Mouse (Mus musculus): ENCODE measurements at regions not wholly inside any gene's neighbourhood (a gene's known extent, or its start where the extent isn't known, plus 50 kb on each side); places are given as distances from the start of the nearest gene placed in this dataset.

DNA sequence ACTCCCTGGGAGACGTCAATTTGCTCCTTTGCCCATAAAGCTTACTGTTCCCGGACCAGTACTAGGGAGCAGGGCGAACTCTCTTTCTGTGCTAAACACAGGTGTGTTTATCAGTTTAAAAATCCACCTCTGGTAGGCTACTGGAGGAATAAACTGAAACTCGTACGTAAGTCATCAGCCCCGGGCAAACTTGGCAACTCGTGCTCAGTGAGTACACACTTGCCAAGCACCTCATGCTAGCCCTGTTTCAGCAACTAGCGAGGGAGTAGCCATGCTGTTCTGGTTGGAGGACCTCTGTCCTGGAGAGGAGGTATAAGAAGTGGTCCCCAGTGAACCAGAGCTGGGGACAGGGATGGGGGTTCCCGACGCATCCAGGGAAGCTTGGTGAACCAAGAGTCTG lies 122.6 kb upstream of the Id2 start:
- peak; percentile 75 to 82 for DNase-seq

DNA sequence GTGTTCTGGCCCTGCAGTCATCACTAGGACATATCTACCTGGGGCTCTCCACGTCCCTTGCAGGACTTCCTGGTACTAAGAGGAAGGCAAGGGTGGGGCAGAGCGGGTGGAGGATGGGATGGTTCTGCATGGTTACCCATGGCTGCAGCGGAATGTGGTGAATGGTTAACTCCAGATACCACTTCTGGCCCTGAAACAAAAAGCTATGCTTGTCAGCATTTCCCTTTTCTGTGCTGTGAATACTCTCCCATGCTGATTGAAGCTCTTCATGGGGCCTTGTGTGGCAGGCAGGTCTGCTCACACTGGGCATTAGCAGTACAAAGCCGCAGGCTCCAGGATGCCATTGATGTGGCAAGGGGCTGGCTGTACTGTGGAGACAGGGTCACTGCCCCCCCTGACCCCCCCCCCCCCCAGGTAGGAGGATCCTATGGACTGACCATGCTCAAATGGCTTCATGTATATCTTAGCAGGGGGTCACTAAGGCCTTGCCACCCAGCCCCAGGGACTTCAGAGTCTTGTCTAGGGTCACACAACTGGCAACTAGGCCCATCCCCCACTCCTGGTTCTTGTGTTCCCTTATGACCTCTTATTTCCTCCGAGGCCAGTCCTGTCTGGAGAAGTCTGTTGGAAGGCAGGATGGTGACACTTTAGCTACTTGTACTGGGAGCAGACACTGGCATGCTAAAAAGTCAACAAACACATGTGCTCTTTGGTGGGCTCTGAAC lies 120.0 kb upstream of the Id2 start:
- peak; percentile 82 to 94 for DNase-seq

DNA sequence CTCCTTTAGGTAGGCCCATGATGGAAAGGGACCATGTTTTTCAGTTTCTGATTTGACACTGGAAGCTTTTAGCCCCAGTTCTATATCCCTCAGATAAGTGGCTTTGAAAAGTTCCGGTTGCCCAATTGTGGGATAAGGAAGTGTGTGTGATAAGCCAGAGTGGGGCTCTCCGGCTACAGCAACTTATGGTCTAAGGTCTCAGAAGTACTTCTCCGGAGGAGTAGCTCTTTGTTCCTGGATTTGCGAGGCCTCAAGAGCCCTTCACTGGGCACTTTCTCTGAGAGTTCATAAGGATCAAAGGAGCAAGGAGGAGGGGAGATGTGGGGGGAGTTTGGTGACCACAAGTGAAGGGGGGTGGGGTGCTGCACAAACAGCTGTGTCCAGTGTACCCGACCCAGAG lies 118.3 kb upstream of the Id2 start:
- DNase-seq: no peak

DNA sequence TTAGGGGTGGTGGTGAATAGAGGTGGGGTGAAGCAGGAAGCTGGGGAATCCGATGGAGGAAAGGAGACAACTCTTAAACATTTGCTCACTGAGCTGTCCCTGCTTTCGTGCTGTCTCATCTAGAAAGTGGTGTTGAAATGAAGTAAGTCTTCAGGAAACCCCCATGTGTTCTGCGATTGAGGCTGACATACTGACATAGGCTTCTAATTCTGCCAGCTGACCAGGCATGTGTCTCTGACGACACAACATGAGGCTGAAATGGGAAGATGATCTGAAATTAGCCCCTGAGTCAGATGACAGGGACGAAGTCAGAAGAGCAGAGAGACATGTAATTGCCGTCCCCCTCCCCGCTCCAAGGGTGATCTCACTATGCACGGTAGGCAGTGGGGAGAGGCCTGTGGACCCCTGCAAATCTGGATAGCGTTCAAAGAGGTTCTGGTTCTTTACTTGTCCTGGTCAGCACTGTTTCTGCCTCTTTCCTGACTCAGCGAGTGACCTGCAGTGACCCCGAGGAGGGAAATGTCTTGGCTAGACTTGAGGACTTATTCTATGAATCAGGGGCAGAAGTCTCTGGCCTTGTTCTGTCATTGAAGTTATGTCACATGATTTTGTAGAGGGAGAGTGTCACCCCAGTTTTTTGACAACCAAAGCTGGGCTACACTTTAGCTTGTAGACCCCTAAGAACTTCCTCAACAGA lies 117.0 kb upstream of the Id2 start:
- DNase-seq: peak; percentile 62 to 69

DNA sequence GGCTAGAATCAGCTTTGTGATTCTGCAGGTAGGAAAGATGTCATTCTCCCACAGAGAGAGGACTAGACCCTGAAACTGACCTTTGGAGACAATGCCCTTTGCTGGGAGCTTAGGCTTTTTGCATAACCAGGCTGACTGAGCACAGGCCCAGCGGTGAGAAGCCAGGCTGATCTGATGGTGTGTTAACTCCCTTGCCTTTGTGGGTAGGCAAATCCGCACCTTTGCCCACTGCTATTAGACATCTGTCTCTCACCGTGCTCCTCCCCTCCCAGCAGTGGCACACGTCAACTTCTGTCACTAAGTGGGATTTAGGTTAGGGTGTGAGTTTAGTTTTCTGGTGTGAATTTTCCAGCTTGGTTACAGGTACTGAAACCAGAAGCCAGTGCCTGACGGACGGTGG lies 114.4 kb upstream of the Id2 start:
- no peak for DNase-seq

DNA sequence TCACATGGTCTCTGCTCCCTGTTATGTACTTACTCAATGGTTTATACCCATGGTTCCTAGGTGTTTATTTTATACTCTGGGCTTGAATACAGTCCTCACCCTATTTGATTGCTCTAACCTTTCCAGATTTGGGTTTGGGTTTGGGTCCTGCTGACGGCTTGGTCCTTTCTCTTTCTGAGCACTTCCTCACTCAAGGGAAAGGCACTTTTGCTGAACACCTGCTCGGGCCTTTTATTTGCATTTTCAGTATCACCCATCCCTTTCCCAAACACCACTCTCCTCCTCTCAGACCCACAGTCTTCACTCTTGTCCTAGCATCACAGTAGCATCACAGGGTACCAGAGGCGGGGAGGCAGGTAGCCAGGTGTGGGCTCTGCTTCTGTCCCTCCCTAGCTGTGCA lies 113.7 kb upstream of the Id2 start:
- DNase-seq: no peak

DNA sequence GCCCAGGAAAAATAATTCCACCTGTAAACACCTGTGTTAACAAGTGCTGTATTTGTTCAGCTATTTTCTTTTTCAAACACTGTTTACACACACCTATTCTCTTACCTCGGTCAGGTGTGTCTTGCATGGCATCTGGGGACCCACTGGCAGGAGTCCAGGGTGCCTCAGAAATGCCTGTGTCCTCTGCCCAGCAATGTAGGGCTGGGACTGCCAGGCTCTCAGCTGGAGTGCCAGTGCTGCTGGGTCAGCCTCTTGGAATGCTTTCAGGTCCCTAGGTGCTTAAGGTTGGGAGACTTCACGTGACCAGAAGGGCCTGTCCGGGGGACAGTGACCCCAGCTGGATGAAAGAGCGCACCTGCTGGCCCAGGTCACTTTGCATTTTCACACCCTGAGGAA lies 112.4 kb upstream of the Id2 start:
- peak; percentile 81 to 91 for DNase-seq

DNA sequence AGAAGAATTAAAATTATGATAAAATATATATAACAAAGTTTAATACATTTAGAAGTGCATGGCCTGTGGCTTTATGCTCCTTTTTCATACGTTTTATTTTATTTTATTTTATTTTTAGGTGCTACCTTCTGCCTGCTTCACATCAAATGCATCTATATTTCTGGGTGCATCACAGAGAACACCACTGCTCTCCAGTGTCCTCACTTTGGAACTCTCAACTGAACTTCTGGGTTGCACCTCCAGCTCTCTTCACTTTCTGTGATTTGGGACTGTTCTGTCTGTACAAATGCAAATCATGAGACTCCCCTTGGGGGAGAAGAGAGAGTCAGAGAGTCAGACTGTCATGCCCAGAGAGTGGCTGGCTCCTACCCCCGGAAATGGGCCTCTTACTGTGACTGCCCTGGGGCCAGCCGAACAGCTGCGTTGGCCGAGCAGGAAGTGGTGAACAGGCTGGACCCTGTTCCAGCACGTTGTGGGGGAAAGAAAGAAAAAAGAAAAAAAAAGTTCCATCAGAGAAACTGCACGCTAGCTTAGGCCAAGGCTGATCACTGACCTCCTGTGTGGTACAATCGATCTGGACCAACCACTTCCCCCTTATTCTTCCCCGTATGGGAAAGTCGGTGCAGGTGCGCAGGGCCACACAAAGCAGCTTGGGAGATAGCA lies 111.9 kb upstream of the Id2 start:
- DNase-seq: peak in 1 of 2 experiments; percentile 63

DNA sequence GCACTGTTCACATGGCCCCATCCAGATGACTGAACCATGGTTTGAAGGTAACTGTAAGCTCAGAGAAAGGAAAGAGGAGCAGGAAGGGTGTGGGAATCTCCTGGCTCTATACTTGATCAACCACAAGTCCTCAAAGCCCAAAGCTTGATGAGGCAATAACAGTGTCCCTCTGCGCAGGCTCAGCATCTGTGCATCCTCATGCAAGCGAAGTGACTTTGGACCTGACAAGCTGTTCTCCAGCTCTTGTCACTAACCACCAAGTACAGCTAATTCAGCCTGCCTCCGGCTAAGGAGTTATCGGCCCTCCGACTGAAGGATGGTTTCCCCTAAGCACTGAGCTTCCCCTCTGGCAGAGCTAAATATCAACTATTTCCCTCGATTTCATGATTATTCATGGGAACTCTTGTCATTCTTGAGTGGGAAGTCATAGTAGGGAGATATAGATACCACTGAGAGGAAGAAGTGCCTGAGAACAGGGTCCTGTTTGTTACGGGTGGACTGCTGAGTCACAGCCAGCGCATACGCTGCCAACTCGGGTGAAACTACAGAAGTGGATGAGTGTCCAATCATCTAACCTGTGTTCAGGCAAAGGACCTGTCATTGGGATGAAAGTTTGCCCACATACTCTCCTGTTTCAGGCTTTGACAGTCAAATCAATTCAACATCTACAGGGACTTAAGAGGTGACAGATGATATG lies 106.6 kb upstream of the Id2 start:
- no peak for DNase-seq

DNA sequence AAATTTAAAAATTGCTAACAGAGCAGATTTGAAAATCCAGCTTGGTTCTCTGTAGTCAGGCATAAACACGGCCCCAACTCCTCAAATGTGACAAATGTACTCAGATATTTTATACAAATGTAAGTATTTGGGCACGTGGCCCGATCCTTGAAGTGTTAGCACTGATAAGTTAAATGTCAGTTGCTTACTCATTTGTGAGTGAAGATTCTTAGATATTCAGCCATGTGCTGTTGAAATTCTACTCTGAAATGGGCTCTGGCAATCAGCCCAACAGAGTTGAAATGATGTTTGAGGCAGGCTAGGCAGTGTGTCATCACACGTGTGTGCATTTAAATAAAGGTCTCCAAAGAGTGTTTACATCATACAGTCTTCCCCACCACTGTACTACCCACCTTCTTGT lies 103.2 kb upstream of the Id2 start:
- no peak for DNase-seq

DNA sequence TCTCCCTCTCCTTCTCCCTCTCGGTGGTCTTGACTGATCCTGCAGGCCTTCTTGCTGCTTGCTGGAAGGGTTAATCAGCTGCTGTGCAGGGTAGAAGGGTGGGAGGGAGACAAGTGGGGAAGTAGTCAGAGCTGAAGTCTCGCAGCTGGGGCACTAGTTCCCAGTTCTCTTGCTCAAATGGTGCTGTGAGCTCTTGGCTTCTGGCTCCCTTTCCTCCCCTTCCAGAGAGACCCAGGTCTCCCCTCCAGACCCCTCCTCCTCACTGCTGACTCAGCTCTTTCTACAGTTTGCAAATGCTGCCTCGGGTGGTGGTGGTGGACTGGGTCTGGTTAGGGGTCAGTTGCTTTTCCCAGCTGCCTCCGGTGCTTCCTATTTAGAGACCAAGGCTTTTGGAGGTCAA lies 100.8 kb upstream of the Id2 start:
- no peak for DNase-seq

DNA sequence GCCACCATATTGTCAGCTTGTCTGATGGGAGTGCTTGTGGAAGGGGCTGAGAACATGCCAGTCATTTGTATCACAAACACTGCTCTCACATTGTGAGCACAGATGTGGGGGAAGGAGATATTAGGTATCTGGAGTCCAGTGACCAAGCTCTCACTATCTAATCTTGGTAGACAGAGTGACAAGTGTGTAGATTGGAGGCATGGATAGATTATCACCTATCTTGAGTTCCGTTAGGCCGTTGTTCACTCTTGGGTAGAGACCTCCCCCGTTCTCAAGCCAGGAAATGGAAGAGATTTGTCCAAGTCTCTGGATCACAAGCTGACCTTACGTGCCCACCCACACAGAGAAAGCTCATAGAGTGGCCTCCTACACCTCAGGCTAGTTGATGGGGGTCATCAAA lies 99.1 kb upstream of the Id2 start:
- no peak for DNase-seq

DNA sequence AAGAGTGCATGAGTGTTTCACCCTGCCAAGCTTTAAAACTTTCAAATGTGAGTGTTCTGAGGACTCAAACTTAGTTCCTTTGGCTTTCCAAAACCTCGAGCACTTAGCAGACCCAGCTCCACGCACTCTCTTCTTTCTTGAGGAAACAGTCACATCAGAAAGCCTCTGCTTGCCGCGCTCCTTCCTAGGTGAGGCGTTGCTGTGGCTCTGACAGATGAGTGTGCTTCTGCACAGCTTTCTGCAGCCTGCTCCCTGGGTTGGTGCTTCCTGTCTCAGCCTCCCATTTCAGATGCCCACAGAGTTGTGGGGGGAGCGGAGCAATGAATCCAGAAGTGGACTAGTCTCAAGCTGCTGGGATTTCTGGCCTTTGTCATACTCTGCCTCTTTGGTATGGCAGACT lies 95.3 kb upstream of the Id2 start:
- DNase-seq: no peak

DNA sequence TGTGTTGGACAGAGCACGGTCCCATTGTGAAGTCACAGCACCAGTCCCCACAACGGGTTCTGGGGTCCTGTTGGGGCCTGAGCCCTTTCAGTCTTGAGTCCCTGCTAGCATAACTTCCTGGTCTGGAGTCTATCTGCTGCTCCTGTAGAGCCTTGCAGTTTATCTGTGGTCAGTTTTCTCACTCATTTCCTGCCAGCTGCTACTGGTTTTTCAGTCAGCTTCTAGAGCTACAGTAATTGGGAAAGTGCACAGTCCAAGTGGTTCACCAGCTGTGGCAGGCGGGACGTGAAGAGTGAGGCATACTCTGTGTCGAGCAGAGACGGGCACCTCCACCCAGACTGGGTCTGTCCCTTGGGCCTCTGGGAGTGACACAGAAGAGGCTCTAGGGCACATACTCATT lies 93.4 kb upstream of the Id2 start:
- DNase-seq: no peak

DNA sequence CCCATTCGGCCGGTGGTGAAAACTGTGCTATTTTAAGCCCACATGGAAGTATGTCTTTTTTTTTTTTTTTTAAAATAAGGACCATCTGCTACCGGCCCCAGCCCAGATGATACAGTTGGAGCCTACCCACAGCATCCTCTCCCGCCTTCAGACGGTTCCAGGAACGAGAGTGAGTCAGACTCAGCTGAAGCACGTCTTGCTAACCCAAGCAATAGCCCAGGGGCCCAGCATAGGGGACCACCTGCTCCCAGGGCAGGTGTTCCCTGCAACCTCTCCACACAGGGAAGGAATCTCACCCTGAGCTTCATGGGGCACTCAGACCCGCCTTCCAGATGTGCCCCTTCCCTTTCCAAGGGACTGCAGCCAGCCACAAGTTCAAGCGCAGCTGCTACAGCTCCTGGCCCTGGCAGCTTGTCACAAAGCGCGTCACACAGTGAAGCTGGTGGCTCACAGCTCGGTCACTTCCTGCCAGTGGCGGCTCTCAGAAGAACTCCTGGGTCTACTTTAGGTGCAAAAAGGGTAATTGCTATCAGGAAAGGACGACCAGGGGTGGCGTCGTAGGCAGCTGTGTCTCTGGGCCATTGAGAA lies 92.3 kb upstream of the Id2 start:
- no peak for DNase-seq

DNA sequence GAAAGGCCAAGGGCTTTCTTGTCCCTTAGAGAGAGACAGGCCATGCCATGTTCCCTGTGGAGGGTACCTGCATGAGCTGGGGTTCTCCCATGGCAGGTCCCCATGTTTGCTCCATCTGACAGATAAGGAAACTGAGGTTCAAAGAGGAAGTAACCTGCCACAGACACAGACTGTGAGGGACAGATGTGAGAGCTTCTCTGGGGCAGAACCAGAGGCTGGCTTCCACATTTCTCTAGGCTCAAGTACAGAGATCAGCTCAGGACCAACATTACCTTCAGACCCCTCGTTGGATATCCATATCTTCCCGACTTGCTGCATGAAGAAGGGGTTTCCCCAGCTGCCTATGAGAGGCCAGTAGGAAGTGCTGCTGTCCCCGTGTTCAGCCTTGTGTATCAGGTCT lies 91.6 kb upstream of the Id2 start:
- no peak for DNase-seq

DNA sequence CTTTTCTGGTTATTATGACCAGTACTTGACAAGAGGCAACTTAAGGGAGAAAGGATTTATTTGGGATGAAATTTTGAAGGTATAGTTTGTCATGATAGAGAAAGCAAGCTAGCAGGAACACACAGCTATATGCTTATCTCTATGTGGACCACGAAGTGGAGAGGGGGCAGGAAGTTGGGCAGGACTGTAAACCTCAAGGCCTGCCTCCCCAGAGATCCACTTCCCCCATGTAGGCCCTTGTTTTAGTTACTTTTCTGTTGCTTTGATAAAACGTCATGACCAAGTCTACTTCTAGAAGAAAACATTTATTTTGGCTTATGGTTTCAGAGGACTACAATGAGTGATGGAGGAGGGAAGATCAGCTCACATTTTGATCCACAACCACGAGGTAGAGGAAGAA lies 90.3 kb upstream of the Id2 start:
- no peak for DNase-seq

DNA sequence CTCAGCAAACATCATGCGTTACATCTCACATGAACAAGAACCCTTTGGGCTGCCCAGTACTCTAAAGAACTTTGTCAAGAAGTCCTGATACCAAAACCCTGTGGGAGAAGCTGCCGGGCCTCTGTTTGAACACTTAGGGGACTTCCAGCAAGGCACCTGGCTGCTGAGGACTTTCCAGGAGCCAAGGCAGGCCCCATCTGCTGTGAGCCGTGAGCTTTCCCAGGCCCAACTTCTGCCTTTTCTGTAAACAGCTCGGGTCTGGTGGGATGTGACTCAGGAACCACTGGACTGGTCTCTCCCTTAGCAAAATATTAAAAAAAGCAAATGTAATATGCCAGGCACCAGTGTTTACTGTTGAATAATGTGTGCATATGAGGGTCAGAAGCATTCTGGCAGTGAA lies 85.7 kb upstream of the Id2 start:
- no peak for DNase-seq

DNA sequence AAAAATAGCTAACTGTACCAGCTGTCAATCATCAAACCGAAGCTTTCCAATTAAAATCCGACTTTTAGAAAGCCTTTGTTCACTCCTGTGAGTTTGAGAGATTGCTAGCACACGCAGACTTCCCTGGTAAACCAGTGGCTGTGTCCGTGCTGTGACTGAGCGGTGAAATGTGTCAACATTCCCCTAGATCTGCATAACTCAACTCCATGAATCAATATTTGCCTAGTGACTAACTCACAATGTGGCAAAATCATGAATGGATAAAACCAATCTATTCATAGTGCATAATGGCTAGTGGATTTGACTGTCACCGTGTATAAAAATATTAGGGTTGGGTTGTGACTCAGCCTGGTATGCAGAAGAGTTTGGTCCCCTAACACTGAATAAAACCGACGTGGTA lies 84.4 kb upstream of the Id2 start:
- DNase-seq: no peak

DNA sequence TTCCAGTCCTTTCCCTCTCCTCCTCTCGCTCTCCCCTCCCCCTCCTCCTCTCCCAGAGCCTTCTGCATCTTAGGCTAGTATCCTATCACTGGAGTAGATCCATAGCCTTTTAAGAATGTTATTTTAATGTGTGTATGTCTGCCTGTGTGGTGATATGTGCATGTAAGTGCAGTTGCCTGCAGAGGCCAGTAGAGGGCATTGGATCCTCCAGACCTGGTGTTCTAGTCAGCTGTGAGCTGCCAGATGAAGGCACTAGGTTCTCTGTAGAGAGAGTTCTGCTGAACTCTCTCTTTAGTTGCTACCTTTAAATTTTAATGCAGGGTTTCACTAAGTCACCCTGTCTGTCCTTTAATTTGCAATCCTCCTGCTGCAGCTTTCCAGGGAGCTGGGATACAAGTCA lies 83.9 kb upstream of the Id2 start:
- DNase-seq: no peak

DNA sequence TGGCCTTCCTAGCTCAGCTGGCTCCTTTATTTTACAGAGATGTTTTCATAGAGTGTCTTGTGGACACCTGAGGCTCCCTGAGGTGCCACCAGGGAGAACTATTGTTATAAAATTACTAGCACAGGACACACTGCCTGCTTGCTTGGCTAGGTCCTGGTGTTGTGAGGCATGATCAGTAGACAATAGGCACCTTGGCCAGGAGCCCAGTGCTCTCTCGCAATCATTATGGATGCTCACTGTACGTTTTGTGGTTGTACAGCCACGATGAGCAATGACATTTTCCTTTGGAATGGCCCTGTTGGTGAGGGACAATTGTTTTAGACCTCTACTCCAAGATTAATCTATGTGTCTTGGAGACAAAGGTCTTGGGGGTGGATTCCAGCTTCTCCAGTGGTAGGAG lies 83.3 kb upstream of the Id2 start:
- no peak for DNase-seq

DNA sequence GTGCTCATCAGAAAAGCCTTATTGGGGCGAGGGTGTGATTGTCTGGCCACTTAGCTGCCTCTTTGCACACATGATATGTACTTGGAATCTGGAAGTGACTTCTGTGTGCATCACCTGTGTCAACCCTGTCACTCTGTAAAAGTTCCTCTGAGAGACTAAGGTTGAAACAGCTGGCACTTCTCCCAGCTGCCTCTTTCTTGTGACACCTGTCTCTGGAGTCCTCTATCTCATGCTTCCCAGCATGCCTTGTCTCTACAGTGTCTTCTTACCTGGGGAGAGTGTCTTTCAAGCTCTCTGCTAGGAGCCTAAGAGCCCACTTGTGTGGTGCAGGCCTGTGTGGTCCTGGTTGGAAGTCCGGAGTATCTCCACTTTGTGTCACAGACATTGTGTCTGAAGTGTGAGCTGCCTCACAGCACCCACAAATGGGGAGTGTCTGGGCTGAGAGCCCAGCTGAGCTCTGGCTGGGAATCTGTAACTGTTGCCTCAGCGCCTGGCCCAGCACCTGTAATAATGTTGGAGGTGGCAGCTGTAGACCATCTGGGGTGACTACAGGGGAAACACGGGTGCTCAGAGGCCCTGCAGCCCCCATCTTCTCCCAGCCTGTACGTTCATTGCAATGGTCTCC lies 81.7 kb upstream of the Id2 start:
- no peak for DNase-seq

DNA sequence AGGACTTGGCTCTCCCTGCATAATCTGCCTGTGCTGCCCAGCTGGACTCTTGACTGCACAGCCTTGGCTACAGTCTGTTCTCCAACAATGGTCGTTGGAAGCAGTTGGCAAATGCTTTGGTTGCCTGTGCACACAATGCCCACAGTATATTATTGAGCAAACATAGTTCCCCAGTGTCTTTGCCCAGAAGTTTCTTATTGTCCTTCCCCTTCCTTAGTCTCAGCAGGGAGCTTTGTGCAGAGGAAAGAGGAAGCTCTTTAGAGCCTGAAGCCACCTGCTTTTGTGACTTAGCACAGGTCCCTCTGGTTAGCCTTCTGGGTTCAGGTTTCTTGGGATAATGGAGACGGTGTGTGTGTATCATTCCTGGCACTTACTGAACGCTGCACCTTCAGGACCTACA lies 80.9 kb upstream of the Id2 start:
- no peak for DNase-seq
